Mouse (Mus musculus) kidney, adult 18-20 months (tissue): ENCODE data around the gene Ldlrap1.

Experiments used
- DNase-seq: peaks from one replicate; pipeline ENCODE4 v3.0.0; 2021

Gene Ldlrap1

DNA sequence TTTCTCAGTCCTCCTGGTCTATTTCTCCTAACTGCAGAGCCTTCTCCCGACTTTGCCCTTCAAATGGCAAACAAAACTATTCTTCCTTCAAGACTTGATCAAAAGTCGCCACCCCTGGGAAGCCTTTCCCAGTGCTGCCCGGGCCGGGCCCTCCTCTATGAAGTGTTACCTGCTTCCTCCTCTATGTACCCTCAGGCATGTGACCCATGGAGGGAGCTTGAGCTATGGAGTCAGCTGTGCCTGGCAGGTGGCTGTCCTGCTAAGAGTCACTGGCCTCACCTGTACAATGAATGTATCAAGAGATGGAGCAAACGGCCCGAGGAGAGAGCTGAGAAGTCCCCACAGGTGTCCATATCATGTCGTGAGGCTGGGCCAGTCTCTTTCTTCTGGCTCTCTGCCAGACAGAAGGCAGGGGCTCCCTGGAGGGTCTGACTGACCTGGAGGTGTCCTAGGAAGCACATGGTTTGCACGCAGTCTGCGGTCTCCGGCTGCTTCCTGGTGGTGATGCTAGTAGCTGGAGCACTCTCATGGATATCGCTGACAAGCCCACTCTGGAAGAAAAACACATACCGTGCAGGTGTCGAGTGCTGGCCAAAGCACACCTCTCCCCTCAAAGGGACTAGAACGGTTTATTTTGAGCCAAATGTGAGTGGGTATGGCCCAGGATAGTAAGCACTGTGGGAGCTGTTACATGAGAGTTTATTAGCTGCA lies 7.6 kb upstream of the Ldlrap1 start:
- no peak for DNase-seq

DNA sequence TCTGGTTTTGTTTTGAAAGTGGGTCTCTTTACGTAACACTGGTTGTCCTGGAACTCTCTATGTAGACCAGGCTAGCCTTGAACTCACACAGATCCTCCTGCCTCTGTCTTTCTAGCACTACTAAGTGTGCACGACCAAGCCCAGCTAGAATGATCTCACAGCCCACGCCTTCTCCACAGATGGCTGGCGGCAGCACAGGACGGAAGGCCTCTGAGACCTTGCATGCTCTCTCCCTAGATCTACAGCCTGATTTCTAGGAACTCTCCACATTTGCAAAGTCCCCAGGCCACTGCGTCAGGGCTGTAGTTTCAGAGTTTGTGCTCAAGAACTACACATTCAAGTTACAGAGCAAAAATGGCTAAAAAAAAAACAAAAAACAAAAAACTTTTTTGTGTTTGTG lies 6.3 kb upstream of the Ldlrap1 start:
- no peak for DNase-seq

DNA sequence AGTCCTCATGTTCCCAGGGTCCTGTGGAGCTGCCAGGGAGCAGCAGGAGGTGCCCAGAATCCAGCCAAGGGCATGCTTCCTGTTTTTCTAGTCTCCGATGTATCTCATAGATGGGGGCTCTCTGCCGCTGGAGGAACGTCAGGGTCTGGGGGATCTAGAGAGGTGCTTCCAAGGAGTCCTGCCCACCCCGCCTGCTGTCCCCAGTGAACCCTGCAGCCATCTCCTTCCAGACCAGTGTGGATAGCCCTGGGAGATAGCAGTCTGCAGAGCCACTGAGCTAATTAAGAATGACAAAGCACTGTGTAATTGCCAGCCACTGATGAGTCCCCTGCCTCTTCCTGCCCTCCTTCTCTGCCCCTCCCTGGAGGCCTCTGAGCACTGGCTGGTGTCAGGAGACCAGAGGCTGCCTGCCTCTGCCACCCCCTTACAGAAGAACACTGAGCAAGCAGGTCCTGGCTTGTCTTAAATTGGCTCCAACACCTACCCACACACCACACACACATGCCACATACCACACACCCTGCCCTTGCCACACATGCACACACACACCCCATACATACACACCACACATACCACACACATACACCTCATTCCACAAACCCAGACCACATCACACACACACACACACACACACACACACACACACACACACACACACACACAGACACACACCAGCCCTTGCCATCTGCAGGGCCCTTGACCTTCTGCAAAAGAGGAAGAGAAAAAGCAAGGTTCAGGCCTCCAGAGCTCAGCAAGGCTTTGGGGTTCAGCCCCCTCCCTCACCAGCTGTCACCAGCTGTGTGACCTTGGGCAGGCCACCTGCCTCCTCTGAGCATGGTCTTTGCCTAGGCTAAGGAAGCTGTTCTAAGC lies 5.2 kb upstream of the Ldlrap1 start:
- no peak for DNase-seq

DNA sequence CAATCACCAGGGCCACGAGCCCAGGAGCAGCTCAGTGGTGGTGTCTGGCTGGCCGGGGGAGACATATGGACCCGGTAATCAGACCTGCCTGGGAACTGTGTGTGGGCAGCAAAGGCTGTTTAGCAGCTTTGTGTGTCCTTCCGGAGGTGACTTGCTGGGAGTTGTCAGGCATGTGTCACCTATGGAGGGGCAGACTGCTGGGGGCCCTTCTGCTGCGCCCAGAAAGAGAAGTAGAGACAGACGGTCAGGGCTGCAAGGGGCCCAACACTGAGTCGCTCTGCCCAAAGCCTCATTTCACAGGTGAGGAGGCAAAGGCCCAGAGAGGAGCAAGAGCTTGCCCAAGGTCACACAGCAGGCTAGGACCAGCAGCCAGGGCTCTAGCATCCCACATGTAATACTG lies 2.1 kb upstream of the Ldlrap1 start:
- DNase-seq = no peak

DNA sequence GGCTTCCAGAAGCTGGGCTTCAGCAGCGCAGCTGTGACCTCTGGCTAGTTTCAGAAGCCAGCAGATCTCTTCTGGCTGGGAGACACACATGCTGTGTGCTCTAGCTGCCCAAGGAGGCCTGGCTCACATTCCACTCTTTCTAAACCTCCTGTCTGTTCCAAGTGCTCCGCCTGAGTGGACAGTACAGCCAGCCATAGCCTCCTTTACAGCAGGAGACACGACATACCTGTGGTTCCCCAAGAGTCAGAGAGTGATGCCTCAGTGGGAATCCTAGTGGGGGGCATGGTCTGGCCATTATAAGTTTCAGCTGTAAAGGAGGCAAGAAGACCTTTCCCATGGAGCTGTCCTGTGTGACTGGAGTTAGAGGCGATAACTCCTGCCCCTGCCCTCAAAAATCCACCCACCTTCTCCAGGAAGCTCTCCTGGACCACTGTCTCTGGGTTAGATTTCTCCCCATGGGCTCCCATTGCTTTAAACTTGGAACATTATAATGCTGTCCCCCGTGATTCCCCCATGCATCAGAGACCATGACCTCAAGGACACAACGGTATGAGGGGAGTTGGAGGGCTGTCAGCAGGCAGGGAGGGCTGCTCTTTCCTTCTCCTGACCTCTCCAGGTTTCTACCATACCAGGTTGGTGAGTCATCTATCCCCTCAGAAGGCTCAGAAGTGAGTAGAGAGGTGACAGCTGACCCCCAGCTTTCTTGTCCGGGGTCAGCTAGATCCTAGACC lies 1.4 kb upstream of the Ldlrap1 start:
- no peak for DNase-seq

DNA sequence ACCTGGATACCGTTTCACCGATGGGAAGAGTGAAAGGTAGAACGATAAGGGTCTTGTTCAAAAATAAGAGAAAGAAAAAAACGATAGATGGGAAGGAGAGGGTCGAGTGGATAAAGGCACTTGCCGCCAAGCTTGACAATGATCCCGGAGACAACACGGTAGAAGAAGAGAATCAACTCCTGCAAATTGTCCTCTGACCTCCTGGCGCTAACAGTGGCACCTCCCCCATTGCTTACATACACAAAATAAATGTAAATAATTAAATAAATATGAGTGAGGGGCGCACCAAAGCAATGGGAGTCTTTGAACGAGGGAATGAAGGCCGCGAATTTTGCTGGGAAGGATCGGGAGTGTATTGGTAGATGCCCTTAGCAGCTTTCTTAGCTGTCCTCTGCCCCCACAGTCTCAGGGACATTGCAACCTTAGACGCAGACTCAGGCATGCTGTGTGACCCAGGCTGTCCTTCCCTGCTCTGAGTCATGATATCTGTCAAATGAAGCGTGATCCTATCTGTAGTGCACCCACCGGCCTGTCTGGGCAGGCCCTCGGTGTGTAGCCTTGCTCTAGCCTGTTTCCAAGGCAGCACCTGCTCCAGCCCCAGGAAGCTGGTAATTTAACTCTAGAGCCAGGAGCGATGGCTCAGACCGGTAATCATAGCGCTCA lies 533 bp upstream of the Ldlrap1 start:
- no peak for DNase-seq

DNA sequence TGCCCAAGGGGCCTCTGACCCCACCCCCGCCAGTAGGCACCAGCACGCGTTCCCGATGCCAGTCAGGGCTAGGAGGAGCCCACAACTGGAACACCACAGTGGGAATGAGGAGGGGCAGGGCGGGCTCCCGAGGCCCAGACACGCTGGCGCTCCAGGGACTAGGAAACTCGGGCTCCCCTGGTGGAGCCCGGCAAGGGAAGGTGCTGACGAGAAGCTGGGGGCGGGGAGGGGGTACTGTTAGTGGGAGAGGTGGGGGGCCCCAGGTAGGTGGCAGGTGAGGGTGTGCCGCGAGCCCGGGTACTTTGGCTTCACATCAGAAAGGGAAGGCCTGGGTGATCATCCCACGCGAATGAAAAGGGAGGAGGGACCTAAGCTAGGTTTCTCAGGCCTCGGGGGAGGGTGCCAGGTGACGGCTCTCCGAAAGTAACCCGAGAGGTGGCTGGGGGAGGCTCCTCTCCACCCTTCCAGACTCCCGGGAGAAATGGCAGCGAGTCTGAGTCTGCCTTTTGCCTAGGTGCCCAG lies 859 bp downstream of the Ldlrap1 start:
- DNase-seq = peak; percentile 48

DNA sequence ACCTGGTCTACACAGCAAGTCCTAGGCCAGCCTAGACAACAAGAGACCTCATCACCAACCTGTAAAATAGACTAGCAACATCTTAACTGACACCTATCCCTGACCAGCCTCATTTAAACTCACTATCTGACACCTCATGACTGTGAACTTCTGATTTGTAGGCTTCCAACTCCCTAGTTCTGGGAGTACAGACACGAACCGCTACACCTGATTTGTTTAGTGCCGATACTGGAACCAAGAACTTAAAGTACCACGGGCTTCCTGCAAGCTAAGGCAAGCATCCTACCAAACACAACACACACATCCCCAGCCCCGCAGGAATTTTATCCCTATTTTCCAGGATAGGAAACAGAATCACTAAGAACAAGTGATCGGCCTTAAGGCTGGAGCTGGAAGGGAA lies 1.5 kb downstream of the Ldlrap1 start:
- no peak for DNase-seq

DNA sequence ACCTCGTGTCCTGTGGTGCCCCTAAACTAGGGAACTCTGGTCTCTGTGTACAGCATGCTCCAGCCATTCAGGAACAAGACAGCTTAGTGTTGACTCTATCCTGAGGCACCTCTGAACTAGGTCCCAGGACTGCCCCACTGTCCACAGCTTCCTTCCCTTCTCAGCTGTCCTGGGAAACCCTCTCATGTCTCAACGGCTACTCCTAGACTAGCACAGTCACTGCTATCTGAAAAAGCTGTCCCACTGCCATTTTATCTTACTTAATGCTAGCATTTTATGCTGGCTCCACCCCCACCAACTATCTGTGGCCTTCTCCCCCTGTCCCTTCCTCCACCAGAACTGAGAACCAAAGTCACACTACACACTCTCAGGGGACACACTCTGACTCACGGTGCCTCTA lies 3.5 kb downstream of the Ldlrap1 start:
- DNase-seq = no peak

DNA sequence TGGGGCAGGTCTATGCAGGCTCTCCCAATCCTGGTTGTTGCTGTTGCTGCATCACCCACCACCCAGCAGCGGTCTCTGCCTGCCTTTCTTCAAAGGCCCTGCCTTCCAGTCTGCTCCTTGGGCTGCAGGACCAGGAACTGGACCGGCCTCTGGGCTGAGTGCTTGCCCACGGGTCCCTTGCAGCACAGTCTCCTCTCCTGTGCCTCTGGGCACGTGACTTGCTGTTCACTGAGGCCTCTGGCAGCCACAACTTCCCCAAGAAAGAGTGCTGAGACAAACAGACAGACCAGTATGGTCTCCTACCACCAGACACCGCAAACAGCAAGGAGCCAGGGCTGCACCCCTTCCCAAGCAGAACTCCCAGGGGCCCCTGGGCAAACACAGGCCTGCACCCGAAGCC lies 5.5 kb downstream of the Ldlrap1 start:
- DNase-seq = no peak

DNA sequence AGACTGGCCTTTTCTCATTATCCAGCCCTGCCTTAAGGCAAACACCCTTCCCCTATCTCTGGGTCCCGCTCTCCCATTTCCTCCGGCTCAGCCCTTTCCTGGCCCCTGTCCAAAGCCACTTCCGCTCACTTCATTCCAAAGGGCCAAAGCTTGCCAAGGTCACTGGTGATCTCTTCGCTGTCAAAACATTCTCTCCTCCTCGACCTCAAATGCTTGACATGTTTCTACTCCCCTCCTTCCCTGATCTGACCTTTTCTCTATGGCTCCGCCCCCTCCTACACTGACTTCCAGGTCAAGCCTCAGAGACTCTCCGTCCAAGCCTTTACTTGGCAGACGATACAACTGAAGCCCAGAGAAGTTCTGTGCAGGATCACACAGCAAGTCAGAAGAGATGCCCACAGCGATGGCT lies 7.0 kb downstream of the Ldlrap1 start:
- peak; percentile 81 for DNase-seq

DNA sequence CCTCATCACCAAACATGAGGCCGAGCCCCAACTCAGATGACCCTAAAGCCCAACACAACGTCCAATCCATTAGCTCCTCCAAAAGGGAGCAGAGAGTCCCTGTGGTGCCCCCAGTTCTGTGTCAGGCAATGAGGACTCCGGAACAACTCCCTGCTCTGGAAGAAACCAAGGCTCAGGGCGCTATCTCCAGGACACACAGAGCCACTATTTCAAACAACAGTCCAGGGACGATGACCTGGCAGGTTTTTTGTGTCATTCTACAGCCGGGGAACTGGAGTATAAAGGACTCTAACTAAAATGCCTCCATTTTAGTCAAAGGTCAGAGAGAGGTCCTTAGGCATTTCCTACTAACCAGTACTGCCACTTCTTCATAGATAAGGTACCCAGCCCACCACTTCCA lies 7.5 kb downstream of the Ldlrap1 start:
- no peak for DNase-seq

DNA sequence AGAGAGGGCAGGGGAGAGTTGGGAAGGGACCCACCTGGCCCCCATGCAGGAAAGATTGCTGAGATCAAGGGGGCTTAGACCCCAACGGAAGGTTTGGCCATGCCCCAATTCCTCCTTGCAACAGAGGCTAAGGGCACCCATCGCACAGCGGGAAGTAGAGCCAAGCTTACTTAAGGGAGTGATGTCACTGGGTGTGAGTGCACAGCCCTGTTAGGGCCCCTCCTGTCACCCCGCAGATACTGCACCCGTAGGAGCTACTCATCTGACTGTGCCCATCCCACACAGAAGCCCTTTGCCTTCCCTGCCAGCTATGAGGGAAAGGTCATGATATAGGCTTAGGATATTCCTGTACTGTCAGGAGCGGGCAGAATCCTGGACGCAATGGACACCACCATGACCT lies 8.3 kb downstream of the Ldlrap1 start:
- DNase-seq = no peak

DNA sequence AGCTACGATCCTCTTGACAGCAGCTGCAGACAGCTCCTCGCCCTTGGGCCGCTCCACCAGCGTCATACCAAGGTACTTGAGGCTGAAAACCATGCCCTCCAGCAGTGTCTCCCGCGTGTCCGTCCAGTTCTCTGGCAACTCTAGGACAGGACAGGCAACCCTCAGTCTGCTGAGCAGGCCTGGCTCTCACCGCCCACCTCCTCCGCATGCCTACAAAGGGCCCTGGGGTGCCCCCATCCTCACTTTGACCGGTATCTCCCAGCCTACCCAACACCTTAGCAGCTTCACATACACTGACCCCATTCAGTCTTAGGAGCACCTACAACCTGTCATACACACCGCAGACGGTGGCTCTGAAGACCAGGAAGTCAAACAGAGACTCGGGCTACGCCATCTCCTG lies 8.9 kb downstream of the Ldlrap1 start:
- DNase-seq = no peak

DNA sequence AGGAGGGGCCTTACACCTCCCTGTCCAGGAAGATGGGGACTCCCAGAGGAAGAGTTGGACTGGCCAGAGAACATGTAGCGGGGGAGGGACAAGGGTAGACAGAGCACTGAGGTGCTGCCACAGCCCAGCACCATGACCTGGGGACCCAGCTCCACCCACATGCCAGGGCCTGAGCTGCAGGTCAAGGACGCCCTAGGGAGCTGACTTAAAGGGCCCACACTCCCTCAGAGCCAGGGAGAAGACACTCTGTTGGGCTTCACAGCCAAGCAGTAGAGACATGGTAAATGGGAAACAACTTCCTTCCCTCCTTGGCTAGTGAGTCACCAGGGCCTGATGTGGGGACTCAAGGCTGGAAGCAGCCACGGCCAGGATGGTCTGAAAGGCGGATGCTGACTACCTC lies 9.5 kb downstream of the Ldlrap1 start:
- DNase-seq = no peak

DNA sequence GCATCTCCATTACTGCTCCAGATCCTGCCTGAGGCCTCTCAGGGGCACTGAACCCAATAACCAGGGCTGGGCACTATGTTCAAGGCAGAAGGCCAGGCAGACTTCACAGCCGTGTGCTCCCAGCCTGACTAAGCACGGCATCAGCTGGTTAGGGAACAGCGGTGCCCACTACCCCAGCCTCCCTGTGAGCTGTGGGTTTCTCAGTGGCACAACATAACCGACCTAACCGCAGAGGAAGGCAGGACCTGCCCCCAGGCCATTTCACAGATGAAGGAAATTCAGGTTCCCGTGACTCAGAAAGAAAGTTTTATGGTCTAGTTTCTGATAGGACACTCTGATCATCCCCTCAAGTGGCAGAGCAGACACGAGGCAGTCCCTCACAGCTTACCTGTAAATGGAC lies 10.9 kb downstream of the Ldlrap1 start:
- no peak for DNase-seq

DNA sequence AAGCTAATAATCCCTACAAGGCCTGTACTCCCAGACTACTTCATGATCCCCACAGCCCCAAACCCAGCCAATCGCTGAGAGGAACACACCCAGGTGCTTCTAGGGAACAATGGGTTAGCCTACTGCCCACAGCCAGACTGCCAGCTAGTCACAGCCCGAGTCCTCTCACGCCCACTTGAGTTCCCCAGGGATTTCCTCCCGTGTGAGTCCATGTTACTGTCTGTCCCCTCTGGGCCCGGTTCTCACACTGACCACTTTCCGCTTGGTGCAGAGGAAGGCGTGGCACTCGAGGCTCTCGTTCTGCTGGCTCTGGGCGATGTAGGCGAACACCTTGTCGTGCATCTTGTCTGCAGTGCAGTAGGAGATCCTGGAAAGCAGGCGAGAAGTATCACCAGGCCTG lies 12.9 kb downstream of the Ldlrap1 start:
- no peak for DNase-seq

DNA sequence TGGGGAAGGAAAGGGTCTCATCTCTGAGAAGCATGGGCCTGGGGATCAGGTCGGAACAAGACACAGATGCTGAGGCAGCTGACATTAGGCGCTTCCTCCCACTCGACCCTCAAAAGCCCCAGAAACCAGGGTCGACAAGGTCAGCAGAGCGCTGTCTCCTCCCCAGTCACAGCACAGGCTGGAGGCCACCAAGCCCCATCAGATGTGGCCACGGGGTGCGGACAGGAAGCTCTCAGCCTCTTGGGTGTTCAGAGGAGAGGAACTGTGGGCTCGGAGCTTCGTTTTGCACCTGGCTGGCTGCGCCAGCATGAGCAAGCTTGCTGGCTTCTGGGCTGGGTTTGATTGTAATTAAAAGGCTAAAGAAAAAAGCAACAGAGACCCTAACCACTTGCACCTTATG lies 13.5 kb downstream of the Ldlrap1 start:
- DNase-seq = no peak

DNA sequence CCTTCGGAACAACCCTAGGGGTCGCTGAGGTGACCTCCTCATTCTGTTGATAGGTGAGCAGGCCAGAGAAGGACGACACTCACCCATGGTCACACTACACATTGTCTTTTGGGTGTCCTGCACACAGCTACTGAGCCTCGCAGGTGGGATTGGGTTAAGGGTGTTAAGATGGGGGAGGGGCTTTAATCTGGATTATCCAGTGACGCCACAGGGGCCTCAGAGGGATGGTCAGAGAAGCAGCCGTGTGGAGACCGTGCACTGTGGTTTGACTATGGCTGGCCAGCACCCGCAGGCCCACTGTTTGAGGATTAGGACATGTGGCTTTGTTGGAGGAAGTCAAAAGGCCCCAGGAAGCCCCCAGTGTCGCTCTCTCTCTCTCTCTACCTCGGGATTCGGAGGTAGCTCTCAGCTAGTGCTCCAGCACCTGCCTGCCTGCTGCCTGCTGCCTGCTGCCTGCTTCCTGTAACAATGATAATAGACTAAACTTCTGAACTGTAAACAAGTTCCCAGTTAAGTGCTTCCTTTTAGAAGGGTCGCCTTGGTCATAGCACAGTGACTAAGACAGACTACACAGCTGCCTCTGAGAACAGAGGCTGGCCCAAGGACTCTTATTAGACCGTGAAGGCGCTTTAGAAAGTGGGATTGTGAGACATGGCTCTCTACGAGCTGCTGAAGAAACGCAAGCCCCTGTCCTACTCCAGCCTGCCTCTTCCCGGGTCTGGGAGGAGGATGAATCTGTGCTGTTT lies 14.1 kb downstream of the Ldlrap1 start:
- DNase-seq = no peak

DNA sequence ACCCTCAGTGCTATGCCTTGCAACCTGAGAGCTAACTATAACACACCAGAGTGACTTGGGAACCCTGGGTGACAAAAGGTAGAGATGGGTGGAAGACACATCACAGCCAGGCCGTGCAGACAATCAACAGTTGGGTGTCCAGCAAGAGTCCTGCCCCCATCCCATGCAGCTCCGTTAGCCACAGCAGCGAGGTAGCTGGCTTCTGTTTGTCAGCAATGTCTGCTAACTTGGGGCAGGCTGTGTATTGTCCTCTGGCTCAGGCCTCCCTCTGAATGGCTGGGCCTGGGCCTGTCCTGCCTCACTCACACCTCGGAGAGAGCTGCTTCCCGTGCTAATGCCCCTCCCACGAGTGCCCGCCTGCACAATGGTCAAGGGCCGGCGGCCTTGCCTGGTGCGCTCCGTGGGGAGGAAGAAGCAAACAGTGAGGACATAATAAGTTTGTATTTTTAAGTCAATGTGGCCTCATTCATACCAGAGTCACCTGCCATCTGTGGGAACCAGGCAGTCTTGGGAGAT lies 14.9 kb downstream of the Ldlrap1 start:
- DNase-seq = no peak

DNA sequence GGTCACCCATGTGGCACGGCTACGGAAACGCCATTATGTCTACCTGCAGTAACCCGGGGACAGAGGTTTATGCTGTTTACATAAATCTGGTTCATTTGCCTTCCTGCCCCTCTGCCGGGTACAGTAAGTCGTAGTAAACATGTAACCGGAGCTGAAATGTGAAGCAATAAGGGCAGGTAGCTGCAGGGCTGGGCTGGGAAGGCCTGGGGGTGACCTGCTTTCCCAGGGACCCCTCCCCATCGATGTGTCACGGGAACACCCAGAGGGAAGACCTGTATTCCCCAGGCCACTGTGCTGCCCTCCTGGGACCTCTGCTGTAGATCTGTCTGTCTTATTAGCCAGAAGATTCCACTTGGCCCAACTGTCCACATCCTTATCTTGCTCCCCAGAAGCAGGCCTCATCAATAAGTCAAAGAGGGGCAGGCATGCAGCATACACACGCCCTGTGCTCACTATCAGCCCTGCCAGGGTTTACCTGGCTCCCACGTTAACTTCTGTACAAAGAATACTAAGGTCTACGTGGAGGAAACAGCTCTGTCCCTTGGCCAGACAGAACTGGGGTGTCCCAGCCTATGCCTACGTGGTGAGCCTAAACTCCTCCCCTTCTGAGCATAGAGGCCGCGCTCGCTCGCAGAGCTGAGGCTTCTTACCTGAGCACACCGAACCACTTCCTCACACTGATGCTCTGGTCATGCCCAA lies 16.0 kb downstream of the Ldlrap1 start:
- no peak for DNase-seq
